Mouse (Mus musculus): ENCODE results near the gene Pih1d2.

DNA sequence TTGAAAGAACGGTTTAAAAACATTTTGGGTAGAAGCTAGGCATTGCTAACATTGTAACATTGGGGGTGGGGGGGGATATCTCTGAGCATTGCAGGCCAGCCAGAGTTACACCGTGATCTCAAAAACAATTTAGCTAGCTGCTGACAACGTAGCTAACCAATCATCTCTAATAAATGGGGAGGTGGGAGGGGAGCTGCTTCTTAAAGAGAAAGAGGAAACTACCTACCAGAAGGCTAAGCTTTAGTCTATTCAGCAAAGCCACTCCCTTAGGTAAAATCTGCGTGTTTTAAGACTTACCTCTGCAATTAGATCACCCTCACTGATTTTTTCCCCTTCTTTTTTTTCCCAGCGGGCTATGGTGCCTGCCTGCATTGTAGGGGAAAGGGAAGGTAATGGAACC lies 41.3 kb downstream of the Pih1d2 start:
- TF ChIP-seq POLR2A (IDR thresholded peaks at IDR 0.05; ENCODE audit: borderline replicate concordance, control insufficient read depth, low read depth, low read length) (no peak), CTCF (IDR thresholded peaks at IDR 0.05; ENCODE audit: control insufficient read depth, insufficient read depth, low read length) (no peak)

Measured in bone marrow, adult 2 months (tissue).